Mouse (Mus musculus): ENCODE measurements at regions not wholly inside any gene's neighbourhood (a gene's known extent, or its start where the extent isn't known, plus 50 kb on each side); places are given as distances from the start of the nearest gene placed in this dataset.

DNA sequence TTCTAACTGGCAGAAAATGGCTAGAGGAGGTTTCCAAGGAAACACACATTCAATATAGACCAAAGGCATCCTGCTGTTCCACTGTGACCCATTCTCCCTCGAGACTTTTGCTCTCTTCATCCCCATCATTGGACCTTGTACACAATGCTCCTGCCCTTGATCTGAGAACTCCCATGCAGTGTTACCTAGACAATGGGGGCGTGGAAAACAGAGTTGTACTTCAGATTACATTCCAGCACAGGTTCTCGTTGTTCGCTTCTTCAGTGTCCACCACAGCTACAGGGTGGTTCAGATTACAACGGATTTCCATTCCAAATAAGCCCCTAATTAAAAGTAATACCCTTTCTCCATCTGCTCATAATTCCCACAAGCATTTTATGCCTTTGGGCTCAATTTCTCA lies 186.8 kb upstream of the Thbs1 start:
- DNase-seq: no peak

GRCm38 (mm10) chr2:117925412-117925811 lies 186.3 kb upstream of the Thbs1 start:
- no peak for DNase-seq

GRCm38 (mm10) chr2:117928062-117928461 lies 183.6 kb upstream of the Thbs1 start:
- DNase-seq: no peak

- DNase-seq: no peak
Observed at GRCm38 (mm10) chr2:117929586-117929985, 182.1 kb upstream of the Thbs1 start.

DNA sequence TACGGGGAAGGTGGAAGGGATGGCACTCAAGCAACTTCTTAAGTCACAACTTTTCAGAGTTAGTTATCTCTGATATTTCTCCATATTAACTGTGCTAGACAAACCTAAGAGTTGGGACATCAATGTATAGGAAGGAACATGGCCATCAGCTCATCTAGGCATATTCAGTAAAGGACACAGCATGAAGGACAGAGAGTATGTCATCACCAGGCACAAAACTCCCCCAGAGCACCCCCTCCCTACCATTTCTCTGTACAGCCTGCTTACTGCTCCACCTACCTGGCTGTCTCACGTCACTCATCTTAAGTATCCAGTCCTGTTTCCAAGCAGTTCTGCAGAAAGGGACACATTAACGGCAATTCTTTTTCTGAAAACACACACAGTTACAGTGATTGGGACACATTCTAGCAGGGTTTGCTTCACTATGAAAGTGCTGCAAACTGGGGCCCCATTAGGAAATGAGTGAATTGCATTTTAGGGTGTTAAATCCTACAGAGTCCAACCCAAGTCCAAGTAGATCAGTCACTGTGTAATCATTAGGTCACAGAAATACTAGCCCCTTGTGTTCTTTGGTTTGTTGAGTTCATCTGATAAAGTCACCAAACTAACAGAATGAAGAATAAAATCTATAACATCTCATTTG lies 180.7 kb upstream of the Thbs1 start:
- DNase-seq: no peak

- DNase-seq: no peak
Observed at GRCm38 (mm10) chr2:117936590-117936989, 175.1 kb upstream of the Thbs1 start.

- no peak for DNase-seq
Observed at GRCm38 (mm10) chr2:117938283-117939049, 173.2 kb upstream of the Thbs1 start.

- DNase-seq: no peak
Observed at GRCm38 (mm10) chr2:117941517-117942096, 170.1 kb upstream of the Thbs1 start.

DNA sequence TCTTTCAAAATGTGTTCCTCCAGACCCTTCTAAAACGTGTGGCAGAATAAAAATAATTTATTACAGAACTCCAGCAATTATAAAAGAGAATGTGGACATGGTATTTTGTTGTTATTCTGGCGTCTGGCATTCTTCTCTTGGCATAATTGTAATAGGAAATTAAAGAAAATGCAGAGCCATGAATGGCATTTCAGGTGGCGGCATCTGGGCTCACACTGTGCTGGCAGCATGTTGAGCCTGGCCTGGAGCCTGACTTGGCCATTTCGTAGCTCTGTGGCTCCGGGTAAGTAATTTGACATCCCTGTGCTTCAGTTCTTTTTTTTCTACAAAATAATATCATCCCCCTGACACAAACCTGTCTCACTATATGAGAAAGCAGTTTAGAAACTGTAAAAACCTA lies 168.0 kb upstream of the Thbs1 start:
- no peak for DNase-seq

DNA sequence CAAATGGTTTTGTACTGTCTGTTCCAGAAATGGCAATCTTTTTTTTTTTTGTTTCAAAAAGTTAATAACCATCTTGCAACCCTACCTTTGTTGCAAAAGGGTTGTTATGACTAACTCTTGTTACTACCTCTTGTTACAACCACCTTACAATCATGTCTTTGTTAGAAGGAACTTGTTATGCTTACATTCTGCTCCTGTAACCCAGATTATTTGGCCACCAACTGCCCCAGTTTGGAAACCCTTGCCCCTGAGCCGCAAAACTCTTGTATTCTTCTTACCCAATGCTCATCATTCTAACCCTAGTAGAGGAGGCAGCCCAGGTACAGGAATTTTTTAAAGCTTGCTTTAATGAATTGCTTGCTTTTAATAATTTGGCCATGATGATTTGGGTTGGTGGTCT lies 167.4 kb upstream of the Thbs1 start:
- DNase-seq: no peak

GRCm38 (mm10) chr2:117944942-117945341 lies 166.7 kb upstream of the Thbs1 start:
- no peak for DNase-seq

- DNase-seq: no peak
Observed at GRCm38 (mm10) chr2:117950431-117951336, 161.0 kb upstream of the Thbs1 start.

GRCm38 (mm10) chr2:117951337-117951718 lies 160.3 kb upstream of the Thbs1 start:
- peak; percentile 30 for DNase-seq

- DNase-seq: no peak
Observed at GRCm38 (mm10) chr2:117958737-117959136, 152.9 kb upstream of the Thbs1 start.

DNA sequence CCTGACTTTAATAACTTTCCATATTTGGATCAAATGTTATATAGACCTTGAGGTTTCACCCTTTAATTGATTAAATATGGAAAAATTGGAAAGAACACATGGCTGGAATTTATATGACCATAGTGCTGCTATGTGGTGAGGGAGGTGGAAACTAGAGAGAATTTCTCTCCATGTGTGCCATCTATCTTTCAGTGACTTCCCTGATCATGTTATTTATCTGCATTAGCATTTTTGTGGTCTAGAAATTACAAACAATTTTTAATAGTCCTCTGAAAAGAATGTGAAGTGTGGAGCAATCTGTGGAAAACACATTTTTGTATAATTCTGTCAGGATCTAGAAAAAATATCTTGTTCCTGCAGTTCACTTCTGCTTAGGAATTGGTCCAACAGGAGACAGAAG lies 152.2 kb upstream of the Thbs1 start:
- DNase-seq: no peak

DNA sequence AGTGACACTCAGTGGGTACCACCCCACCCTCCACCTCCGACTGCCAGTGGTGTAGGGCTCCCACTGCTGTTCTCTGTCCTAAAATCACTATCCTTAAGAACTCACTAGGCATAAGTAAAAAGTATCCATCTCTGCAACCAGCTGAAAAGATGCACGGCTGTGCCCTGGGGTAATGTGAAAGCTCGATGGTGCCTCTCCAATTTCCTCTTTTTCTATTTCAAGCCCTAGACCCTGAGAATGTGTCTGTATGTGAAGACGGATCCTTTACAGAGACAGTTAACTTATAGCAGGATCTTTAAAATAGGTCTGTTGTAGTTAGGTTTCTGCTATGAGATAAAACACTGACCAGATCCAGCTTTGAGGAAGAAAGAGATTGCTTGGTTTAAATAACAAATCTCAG lies 149.1 kb upstream of the Thbs1 start:
- no peak for DNase-seq

DNA sequence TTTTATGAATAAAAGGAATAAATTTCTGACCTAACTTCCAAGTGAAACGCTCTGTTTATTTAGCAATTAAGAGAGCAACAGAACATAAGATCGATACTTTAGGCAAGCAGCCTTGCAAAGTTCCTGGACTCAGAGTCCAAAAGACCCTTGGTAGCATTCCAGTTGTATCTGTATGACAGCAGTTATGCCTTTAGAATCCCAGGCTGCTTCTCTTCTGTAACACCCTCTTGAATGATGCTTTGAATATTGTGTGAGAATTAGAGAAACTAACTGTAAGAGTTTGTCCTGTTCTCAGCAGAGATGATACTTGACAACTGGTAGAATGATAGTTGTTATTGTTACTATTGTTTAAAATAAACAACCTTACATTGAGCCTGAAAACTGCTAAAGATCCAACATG lies 148.2 kb upstream of the Thbs1 start:
- DNase-seq: no peak

DNA sequence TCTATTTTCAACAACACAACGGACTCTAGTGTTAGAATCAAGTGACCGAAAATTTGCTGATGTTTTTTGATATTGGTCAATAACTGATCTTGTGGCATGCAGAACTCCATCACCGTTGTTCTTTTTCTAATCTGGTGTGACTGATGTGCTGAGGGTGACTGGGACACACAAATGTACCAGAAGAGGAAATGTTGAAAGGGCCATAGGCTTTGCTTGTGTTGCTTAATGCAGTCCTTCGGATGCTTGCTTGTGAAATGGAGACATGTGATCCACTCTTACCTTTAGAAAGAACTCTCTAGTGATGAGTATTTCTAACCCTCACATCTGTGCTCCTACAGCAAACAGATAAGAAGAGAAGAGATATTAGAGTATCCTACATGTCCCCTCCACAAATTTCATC lies 145.9 kb upstream of the Thbs1 start:
- DNase-seq: no peak

DNA sequence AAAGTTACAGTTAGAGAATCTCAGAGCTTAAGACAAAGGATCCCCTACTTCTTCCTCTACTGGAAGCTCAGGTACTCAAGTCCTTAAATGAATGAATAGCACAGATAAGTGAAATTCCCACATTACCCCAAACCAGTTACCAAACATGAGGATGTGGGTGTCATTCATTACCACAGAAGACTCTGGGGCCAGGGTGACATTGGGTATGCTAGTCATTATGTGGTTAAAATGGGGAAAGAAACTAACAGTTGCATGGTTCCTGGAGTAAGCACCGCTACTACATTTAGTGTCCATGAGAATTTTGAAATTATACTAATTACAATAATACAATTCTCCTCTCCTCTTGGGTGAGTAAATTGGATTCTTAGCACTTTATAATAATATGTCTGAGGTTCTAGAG lies 142.9 kb upstream of the Thbs1 start:
- no peak for DNase-seq

- DNase-seq: no peak
Observed at GRCm38 (mm10) chr2:117970631-117971030, 141.0 kb upstream of the Thbs1 start.

GRCm38 (mm10) chr2:117977033-117977432 lies 134.6 kb upstream of the Thbs1 start:
- no peak for DNase-seq

GRCm38 (mm10) chr2:117980856-117981255 lies 130.8 kb upstream of the Thbs1 start:
- DNase-seq: no peak

DNA sequence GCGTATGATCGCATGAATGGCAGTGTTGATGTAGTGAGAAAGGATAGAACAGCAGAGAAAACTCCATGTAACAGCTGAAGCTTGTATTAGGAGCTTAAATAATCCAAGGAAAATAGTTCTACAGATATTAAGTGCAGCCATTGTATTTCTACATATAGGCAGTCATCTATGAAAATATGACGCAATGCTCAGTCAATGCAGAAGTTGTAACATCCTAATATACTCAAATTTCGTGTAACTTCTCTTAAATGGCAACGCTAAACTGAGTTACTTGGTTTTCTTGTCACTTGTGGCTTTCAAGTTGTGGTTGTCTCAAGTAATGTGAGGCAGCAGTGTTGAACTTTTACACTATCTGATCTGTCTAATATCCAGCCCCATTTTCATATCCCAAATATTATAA lies 127.1 kb upstream of the Thbs1 start:
- no peak for DNase-seq

All from thymus, postnatal 14 days (tissue).